Mouse (Mus musculus) cerebellum, postnatal 10 days (tissue): ENCODE measurements at regions not wholly inside any gene's neighbourhood (a gene's known extent, or its start where the extent isn't known, plus 50 kb on each side); places are given as distances from the start of the nearest gene placed in this dataset.

Experiments used
- DNase-seq, 2 experiments: peaks; one replicate each; pipeline ENCODE4 v3.0.0; 2021; ENCODE audit warnings: mixed read lengths in 2 of 2

DNA sequence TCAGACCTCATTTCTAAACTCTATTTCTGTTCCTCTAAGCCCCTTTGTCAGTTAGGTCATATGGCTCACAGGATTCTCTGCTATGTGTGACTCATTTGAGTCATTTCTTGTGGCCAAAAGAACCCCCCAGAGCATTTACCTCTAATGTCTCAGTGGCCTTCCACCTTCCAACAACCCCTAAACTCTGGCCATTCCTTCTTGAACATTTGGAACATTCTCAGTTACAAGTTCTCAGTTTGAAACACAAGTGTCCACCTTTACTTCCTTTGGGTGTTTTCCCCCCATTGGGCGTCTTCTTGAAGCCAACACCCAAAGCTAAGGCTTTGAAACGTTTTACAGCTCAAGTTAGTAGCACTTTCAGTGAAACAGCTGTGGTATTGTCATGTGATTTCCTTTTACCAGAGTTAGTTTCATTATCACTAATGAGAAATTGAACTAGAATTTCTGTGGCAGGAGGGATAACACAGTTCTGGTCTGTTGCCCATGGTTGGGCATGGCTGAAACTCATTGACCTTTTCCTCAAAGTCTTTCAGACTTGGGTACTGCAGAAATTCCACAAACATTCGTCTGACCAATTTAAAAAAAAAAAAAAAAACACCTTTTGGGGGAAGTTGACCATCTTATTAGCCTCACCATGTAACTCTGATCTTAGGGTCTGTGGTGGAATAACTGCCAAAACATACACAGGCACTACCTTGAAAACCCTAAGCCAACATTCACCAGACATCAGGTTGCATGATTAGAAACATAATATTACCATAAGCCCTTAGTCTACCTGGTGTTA is 201.8 kb downstream of the Nfkbiz start:
- DNase-seq: no peak

DNA sequence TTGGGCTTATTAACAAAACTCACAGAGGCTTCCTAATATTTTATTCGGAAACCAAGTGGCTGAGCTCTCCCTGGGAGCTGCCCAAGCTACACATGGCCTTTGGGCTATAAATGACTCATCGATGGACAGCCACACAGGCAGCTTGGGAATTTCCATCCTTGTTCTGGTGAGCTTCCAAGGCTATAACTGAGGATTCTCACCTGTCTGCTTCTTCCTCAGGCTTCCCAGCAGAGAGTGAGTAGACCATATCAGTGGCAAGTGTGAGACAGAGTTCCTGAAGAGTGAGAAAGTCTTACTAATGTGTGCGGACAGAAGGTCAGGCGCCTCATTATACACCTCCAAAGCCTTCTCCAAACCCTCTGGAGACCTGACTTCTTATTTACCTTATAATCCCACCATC is 202.5 kb downstream of the Nfkbiz start:
- no peak for DNase-seq

- DNase-seq: no peak
Observed at GRCm38 (mm10) chr16:55634691-55635090, 204.0 kb downstream of the Nfkbiz start.

- DNase-seq: no peak
Observed at GRCm38 (mm10) chr16:55632220-55632619, 206.5 kb downstream of the Nfkbiz start.

GRCm38 (mm10) chr16:55631637-55632036 is 207.1 kb downstream of the Nfkbiz start:
- DNase-seq: no peak

DNA sequence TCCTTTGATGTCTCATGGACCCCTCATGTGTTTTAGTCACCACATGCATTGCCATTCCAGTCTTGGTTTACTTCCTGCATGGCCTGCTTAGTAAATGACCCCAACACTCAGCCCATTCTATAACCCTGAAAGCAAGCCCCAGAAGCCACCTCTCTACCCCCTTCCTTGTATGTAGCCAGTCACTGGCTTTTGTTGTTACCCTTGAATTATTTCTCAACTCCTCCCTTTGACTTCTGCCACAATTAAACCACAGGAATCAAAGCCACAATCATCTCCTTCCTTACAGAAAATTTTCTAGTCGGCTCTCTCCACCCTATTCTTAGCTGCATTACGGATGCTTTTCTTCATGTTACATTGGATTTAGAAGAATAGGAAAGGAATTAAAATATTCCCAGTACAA is 207.7 kb downstream of the Nfkbiz start:
- no peak for DNase-seq

- DNase-seq: no peak
Observed at GRCm38 (mm10) chr16:55627531-55627930, 211.2 kb downstream of the Nfkbiz start.

- no peak for DNase-seq
Observed at GRCm38 (mm10) chr16:55623422-55623821, 215.3 kb downstream of the Nfkbiz start.

- DNase-seq: no peak
Observed at GRCm38 (mm10) chr16:55619731-55620130, 219.0 kb downstream of the Nfkbiz start.

GRCm38 (mm10) chr16:55617958-55618357 is 220.7 kb downstream of the Nfkbiz start:
- DNase-seq: no peak

GRCm38 (mm10) chr16:55617506-55617905 is 221.2 kb downstream of the Nfkbiz start:
- no peak for DNase-seq

GRCm38 (mm10) chr16:55616408-55617120 is 222.1 kb downstream of the Nfkbiz start:
- no peak for DNase-seq

- DNase-seq: no peak
Observed at GRCm38 (mm10) chr16:55612873-55613272, 225.8 kb downstream of the Nfkbiz start.

- DNase-seq: no peak
Observed at GRCm38 (mm10) chr16:55612001-55612400, 226.7 kb downstream of the Nfkbiz start.

DNA sequence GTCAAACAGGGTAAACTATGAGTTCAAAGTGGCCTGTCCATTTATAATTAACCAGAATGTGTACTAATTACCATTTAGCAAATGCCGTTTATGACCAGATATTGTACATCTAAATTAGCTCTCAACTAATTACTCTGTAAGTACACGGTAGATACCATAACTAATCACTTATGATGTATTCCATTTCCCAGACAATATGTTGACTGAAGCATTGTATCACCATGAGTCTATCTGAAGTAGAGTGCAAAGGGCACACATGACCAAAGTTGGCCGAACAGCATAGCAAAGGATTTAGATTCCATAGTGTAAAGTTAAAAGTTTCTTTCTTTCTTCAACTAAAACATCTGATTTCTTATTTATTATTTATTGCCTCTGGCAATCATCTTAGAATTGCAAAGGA is 227.5 kb downstream of the Nfkbiz start:
- DNase-seq: no peak

GRCm38 (mm10) chr16:55608361-55608760 is 230.3 kb downstream of the Nfkbiz start:
- DNase-seq: peak; percentile 5 to 13

GRCm38 (mm10) chr16:55606447-55607239 is 232.1 kb downstream of the Nfkbiz start:
- no peak for DNase-seq

GRCm38 (mm10) chr16:55603611-55604010 is 235.1 kb downstream of the Nfkbiz start:
- DNase-seq: no peak

DNA sequence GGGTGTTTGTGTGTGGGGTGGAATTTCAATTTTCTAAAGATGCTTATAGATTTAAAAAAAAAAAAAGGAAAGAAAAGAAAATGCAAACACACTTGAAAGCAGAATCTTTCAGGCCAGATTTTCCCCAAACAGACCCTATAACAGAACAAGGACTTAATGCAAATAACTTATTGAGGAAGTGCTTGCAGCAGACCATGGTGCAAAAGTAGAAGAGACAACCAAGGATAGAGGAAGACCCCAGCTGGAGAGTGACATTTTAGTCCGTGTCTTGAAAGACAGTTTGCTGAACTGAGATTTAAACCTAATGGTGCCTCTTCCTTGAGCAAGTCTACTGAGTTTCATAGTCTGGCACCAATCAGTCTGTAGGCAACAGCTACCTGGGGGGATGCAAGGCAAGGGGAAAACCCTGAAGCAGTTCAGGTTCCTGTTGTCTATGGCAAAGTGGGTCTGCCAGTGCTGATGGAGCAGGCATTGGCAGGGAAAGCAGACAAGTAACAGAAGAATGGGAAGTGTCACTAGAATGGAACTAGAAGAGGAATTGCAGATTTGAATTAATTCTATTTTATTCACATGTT is 249.2 kb downstream of the Nfkbiz start:
- DNase-seq: no peak

DNA sequence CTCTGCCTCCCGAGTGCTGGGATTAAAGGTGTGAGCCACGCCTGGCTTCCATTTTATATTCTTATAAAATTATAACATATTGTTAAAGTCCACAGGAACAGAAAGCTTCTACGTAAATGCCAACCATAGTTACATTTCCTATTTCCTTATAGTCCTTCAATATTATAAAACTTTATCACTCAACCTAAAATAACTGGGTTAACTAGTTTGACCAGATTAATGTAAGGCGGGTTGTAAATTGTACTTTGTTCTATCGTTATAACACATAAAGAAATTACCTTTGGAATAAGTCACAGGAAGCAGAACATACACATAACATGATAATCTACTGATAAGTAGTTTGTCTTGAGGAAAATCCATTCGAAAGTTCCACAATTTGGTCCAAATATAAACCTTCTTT is 251.6 kb downstream of the Nfkbiz start:
- DNase-seq: no peak

DNA sequence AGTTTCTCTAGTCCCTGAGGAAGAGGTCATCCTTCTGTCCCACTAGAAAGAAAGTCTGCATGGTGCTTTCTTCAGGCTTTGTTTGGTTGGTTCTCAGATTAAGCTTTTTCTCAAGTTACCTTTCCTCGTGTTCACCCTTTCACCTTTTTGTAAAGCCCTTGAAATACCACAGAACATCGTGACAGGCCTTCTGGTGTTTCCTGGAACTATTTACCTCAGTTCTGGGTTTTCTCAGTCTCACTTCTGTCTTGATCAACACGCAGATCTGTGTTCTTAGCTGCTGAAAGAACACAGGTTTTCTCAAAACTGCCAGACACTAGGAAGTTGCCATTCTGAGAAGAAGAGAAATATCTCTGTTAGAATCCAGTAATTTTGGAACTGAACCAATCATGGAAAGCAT is 255.8 kb downstream of the Nfkbiz start:
- DNase-seq: no peak

DNA sequence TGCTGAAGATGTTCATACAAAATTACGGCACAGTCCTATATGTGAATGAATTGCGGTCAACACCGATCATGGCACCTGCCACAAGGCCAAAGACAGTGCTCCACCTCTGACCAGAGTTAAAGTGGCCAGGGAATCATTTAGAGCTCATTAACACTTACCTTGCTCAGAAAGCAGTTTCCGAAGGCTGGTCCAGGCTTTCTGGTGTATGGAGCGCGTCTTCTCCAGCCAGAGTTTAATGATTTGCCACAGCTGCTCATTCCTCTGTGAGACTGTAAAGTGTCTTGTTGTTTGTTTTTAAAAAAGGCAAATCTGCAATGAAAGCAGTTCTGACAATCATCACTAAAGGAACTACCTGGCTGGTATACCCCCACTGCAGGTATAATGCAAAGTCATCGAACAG is 256.7 kb downstream of the Nfkbiz start:
- DNase-seq: no peak

DNA sequence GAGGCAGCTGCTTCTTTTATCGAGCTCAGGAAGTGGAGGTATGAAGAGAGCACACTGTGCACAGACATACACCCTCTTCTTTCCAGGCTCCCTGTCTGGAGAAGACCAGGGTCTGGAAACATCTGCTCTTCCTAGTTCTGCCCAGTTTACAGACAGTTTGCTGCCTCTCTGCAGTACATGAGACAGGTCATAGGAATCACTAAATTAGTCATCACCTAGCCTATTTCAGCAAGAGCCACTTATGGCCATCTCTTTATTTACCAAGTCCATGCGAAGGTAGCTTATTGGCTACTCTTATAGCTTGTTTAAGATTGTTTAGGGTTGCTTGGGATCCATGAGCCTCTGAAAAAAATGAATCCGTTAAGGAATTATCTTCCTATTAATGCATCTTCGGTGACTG is 257.9 kb downstream of the Nfkbiz start:
- no peak for DNase-seq
